Mouse (Mus musculus): Measurements from ENCODE around the gene P2ry6. TPM values are rescaled to one million over a fixed set of nuclear protein-coding genes. Genes with fewer than 3 reads are reported as not detected.
A peak's percentile ranks its signal among the peaks of the same experiment; 100 is the strongest.

Gene P2ry6
- polyA plus RNA-seq, 1 experiment: 4.9 TPM

DNA sequence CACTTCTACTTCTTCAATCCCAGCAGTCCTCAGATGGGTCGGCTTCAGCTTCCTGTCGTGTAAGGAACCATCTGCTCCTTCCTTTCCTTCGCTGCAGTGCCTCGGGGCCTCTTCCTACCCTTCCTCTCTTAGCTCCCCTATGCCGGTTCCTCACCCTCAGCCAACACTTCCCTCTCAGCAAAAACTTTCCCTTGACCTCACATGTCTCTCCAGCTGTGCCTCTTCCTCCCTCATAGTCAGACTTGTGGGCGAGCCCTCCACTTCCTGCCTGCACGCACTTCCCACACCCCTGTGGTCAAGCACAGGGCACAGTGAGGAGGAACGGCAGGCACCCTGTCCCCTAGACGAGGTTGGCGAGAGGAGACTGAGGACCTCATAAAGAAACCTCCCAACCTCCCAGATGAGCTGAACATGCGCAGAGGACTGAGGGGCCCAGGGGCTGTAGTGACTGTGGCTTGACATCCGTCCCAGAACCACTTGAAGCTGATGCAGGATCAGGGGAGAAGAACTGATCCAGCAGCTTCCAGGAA, 23.9 kb downstream of the P2ry6 start:
- TF ChIP-seq POLR2A (IDR thresholded peaks at IDR 0.05; ENCODE audit: extremely low read depth, insufficient read depth, low read length): no peak
- no peak for TF ChIP-seq CTCF (IDR thresholded peaks at IDR 0.05; ENCODE audit: extremely low read depth, insufficient read depth, low read length)
- H3K4me3 ChIP-seq (ENCODE audit: insufficient read depth, low read length): no peak overlapping the region
- H3K4me1 ChIP-seq (ENCODE audit: control insufficient read depth, insufficient read depth, low read length): no peaks in the 10 kb centered on the region
- no peak overlapping the region for H3K27ac ChIP-seq (ENCODE audit: insufficient read depth, low read length)

DNA sequence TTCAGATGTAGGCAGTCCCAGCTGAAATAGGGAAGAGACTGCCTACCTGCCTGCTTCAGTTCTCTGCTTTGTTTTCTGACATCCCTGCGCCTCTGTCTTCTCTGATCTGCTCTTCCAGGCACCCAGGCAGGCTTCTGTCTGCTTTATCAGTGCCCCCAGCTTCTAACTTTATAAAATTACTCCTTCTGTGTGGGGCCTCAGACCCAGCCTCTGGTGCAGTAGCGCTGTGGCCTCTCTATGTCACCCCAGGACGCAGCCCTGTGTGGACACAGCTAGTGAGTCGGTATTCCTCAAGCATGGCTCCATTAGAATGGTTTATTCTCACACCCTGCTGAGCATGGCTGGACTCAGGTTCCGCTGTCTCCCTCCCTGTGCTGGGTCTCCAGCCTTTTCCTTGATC, 24.4 kb downstream of the P2ry6 start:
- TF ChIP-seq POLR2A (IDR thresholded peaks at IDR 0.05; ENCODE audit: extremely low read depth, insufficient read depth, low read length) (no peak), CTCF (IDR thresholded peaks at IDR 0.05; ENCODE audit: extremely low read depth, insufficient read depth, low read length) (no peak)
- Histone ChIP-seq H3K4me1 (ENCODE audit: control insufficient read depth, insufficient read depth, low read length) (no peaks in the 10 kb centered on the region), H3K4me3 (ENCODE audit: insufficient read depth, low read length) (no peak overlapping the region), H3K27ac (ENCODE audit: insufficient read depth, low read length) (no peak overlapping the region)

DNA sequence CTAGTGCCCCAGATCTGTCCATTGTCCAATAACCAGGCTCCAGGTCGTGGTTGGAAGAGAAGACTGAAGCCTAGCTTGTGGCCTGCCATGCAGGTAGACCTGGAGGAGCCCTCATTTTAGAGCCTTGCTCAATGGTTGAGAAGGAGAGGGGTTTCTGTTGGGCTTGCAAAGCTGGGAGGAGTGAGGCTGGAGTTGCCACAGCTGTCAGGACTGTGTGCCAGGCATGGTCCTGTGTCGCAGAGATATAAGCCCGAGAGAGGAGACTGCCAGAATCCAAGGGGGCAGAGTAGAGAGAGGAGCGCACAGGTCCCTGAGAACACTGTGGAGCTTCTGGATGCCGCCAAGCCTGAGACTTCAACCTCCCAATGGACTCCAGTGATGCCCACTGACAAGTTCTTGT, 29.7 kb downstream of the P2ry6 start:
- no peak overlapping the region for H3K27ac ChIP-seq (ENCODE audit: insufficient read depth, low read length)

DNA sequence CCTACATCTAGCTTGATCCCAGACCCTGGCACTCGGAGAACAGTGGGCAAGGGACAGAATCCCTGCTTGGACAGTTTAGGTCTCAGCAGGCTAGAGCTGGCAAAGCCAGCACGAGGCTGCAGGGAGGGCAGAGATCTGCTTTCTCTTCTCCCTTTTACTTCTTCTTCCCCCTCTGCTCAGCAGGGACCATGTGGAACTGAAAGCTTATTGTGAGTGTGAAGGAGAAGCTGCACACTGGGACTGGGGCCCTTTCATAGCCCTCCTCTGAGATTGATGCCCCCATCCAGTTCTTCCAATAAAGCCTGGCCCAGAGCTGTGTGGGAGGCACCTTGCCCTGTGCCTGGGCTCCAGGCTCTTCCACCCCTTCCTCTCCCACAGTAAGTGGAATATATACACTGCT, 30.1 kb downstream of the P2ry6 start:
- Histone ChIP-seq H3K4me3 (ENCODE audit: insufficient read depth, low read length) (no peak overlapping the region), H3K27ac (ENCODE audit: insufficient read depth, low read length) (no peak overlapping the region), H3K4me1 (ENCODE audit: control insufficient read depth, insufficient read depth, low read length) (peaks cover 5% of the 10 kb centered on the region)
- TF ChIP-seq POLR2A (IDR thresholded peaks at IDR 0.05; ENCODE audit: extremely low read depth, insufficient read depth, low read length) (no peak), CTCF (IDR thresholded peaks at IDR 0.05; ENCODE audit: extremely low read depth, insufficient read depth, low read length) (no peak)

More for the DNA sequence above, 29.7 kb downstream of the P2ry6 start:
- Histone ChIP-seq H3K4me1 (ENCODE audit: control insufficient read depth, insufficient read depth, low read length) (peaks cover 5% of the 10 kb centered on the region), H3K4me3 (ENCODE audit: insufficient read depth, low read length) (no peak overlapping the region)
- TF ChIP-seq CTCF (IDR thresholded peaks at IDR 0.05; ENCODE audit: extremely low read depth, insufficient read depth, low read length): no peak
- no peak for TF ChIP-seq POLR2A (IDR thresholded peaks at IDR 0.05; ENCODE audit: extremely low read depth, insufficient read depth, low read length)

DNA sequence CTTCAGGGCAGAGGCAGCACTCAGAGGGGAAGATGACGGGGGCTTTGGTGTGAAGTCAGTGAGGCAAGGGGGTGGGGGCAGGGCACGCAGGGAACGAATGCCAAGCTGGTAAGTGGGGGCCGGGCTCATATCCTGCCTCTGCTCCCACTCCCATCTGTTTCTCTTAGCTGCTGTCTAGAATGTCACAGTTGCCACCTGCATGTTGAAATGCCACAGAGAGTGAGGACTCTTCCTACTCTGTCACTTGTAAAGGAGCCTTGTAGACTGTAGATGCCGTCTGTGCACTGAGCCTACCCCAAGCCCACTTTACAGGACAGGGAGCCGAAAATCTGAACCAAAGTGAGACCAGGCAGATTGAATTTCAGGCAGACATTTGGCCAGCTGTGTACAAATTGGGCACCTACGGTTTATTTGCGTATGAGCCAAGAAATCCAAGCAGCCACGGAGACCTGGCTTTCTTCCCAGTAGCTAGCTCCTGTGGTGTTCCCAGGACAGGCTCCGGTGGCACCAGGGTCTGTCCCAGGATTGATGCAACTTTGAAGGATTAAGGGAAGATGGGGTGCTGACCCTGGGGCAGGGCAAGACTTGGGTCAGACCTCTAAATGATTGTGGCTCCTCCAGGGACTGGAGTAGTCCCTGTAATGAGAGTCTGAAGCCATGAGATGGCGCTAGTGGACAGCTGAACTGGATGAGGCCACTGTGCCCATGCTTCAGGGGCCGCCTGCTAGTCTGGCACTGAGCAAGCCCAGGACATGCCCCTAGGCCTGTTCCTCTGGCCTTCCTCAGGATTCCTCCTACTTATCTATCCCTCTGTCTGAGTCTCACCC, 31.4 kb downstream of the P2ry6 start:
- H3K27ac ChIP-seq (ENCODE audit: insufficient read depth, low read length): no peak overlapping the region
- H3K4me3 ChIP-seq (ENCODE audit: insufficient read depth, low read length): no peak overlapping the region
- peaks cover 5% of the 10 kb centered on the region for H3K4me1 ChIP-seq (ENCODE audit: control insufficient read depth, insufficient read depth, low read length)
- TF ChIP-seq CTCF (IDR thresholded peaks at IDR 0.05; ENCODE audit: extremely low read depth, insufficient read depth, low read length) (peak; percentile 76), POLR2A (IDR thresholded peaks at IDR 0.05; ENCODE audit: extremely low read depth, insufficient read depth, low read length) (no peak)

DNA sequence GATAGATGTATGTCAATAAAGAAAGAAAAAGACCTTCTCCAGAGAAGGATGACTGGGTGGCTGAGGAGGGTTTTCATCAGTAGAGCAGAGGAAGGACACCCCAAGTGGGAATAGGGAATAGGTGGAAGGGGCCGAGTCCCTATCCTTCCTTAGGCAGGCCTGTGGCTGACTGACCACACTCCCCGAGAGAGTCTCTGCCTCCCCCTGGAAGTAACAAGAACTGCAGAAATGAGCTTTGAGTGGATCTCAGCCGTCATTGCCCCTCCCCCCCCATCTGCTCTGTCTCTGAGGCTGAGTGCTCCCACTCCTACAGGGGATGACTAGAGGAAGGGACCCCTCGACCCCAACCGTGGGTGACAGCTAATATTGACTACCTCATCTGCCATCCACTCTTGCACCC, 33.3 kb downstream of the P2ry6 start:
- Histone ChIP-seq H3K4me1 (ENCODE audit: control insufficient read depth, insufficient read depth, low read length) (peaks cover 5% of the 10 kb centered on the region), H3K4me3 (ENCODE audit: insufficient read depth, low read length) (no peak overlapping the region), H3K27ac (ENCODE audit: insufficient read depth, low read length) (no peak overlapping the region)
- TF ChIP-seq POLR2A (IDR thresholded peaks at IDR 0.05; ENCODE audit: extremely low read depth, insufficient read depth, low read length) (no peak), CTCF (IDR thresholded peaks at IDR 0.05; ENCODE audit: extremely low read depth, insufficient read depth, low read length) (0 out of 2 replicates have a peak, but pooled peaks have one; percentile 14)

DNA sequence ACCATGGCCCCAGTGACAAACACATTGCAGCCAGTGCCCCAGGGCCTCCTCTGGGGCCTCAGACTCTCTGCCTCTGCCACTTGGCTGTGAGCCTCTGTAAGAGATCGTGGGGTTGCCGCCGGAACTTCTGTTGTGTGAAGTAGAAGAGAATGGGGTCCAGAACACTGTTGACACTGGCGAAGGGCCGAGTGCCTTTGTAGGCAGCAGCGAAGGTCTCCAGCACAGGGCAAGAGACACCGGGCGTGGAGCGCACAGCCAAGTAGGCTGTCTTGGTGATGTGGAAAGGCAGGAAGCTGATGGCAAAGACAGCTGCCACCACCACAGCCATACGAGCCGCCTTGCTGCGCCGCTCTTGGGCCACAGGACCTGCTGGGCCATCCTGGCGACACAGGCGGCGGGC, 36.3 kb downstream of the P2ry6 start:
- Histone ChIP-seq H3K4me3 (ENCODE audit: insufficient read depth, low read length) (no peak overlapping the region), H3K4me1 (ENCODE audit: control insufficient read depth, insufficient read depth, low read length) (peaks cover 2% of the 10 kb centered on the region; the same call in 1 of the 2 replicates), H3K27ac (ENCODE audit: insufficient read depth, low read length) (no peak overlapping the region)
- no peak for TF ChIP-seq CTCF (IDR thresholded peaks at IDR 0.05; ENCODE audit: extremely low read depth, insufficient read depth, low read length)
- TF ChIP-seq POLR2A (IDR thresholded peaks at IDR 0.05; ENCODE audit: extremely low read depth, insufficient read depth, low read length): no peak

DNA sequence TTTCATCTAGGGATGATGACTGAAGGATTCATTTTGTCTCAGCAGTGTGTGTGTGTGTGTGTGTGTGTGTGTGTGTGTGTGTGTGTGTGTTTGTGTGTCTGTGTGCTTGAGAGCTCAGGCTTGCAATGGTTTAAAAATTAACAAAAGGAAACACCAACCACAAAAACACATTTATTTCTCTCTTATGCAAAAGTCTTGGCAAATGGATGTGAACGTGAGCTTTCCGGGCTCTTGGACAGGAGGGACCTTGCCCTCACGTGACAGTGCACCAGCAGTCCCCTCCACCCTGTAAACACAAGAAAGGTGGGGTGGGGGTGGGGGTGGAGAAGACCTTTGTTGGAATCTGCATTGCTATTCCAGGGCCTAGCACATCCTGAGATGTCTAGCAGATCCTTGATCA, 37.0 kb downstream of the P2ry6 start:
- Histone ChIP-seq H3K4me3 (ENCODE audit: insufficient read depth, low read length) (no peak overlapping the region), H3K27ac (ENCODE audit: insufficient read depth, low read length) (no peak overlapping the region), H3K4me1 (ENCODE audit: control insufficient read depth, insufficient read depth, low read length) (peaks cover 1% of the 10 kb centered on the region; the same call in 1 of the 2 replicates)
- TF ChIP-seq POLR2A (IDR thresholded peaks at IDR 0.05; ENCODE audit: extremely low read depth, insufficient read depth, low read length): no peak
- TF ChIP-seq CTCF (IDR thresholded peaks at IDR 0.05; ENCODE audit: extremely low read depth, insufficient read depth, low read length): no peak

DNA sequence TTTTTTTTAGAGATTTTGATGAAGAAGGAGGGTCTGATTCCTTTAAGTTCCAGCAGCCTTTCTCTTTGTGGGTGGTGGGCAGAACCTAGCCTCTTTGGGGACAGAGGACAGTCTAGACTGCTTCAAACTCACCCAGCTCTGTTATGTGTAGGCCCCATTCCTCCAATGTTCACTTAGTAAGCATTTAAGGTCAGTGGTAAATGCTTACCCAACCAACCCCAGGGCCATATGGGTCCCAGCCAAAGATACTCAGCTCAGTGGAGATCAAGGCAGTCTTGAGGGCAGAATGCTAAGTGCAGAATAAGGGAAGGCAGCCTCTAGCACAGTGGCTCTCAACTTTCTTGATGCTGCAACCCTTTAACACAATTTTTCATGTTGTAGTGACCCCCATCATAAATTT, 40.9 kb downstream of the P2ry6 start:
- Histone ChIP-seq H3K27ac (ENCODE audit: insufficient read depth, low read length) (no peak overlapping the region), H3K4me3 (ENCODE audit: insufficient read depth, low read length) (no peak overlapping the region), H3K4me1 (ENCODE audit: control insufficient read depth, insufficient read depth, low read length) (no peaks in the 10 kb centered on the region)
- TF ChIP-seq CTCF (IDR thresholded peaks at IDR 0.05; ENCODE audit: extremely low read depth, insufficient read depth, low read length) (no peak), POLR2A (IDR thresholded peaks at IDR 0.05; ENCODE audit: extremely low read depth, insufficient read depth, low read length) (no peak)

DNA sequence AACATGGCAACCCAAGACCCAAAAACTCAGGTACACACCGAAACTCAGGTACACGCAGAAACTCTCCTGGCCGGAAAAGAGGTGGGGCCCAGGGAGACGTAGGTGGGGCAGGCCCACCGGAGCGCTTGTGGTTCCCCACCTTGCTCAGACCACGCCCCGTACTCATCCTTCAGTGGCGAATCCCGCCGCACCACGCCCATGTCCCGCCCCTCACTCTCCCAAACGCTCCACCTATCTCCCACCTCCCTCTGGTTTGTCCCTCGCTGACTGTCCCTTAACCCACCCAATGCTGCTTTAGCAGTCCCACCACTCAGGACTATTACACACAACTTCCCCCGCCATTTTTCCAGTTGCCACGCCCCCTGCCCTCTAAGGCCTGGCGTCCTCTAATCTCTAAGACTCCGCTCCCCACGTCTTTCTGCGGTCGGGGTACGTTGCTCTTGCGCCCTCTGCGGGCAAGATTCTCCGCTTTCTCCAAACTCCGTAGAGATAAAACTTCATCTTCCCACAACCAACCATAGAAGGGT, 41.9 kb downstream of the P2ry6 start:
- TF ChIP-seq CTCF (IDR thresholded peaks at IDR 0.05; ENCODE audit: extremely low read depth, insufficient read depth, low read length) (peak; percentile 56), POLR2A (IDR thresholded peaks at IDR 0.05; ENCODE audit: extremely low read depth, insufficient read depth, low read length) (no peak)
- Histone ChIP-seq H3K4me3 (ENCODE audit: insufficient read depth, low read length) (peak overlapping the region; percentile 30), H3K4me1 (ENCODE audit: control insufficient read depth, insufficient read depth, low read length) (no peaks in the 10 kb centered on the region), H3K27ac (ENCODE audit: insufficient read depth, low read length) (no peak overlapping the region)
